Mouse (Mus musculus): ENCODE data around the gene Crebl2. TPM values are rescaled to one million over a fixed set of nuclear protein-coding genes. Genes with fewer than 3 reads are reported as not detected.

Gene Crebl2
- polyA plus RNA-seq, 1 experiment from 2014 or later, result 1.1 TPM

GRCm38 (mm10) chr6:134838111-134838510 is 8.2 kb downstream of the Crebl2 start:
- Histone ChIP-seq H3K27ac (replicated peaks; ENCODE audit: low read depth, low read length) (no peak overlapping the region), H3K4me2 (ENCODE audit: low read depth, low read length) (no peak overlapping the region), H3K4me3 (ENCODE audit: low read depth, low read length) (no peak overlapping the region), H3K9me3 (replicated peaks; ENCODE audit: control insufficient read depth, low read length) (no peaks in the 10 kb centered on the region), H3K9ac (replicated peaks; ENCODE audit: low read length) (no peak overlapping the region), H3K4me1 (ENCODE audit: control insufficient read depth, insufficient read depth, low read length) (no peaks in the 10 kb centered on the region), H3K27me3 (ENCODE audit: control insufficient read depth, insufficient read depth, low read length) (no peaks in the 10 kb centered on the region), H3K36me3 (replicated peaks; ENCODE audit: control insufficient read depth, insufficient read depth, low read depth, low read length) (no peaks in the 10 kb centered on the region)
- DNase-seq (ENCODE audit: low spot score) (no peak), ATAC-seq (replicated peaks; ENCODE audit: insufficient number of reproducible peaks, low FRiP score, low TSS enrichment, low read depth) (no peak)
- WGBS, result 85% methylated on average over 4 of the region's 4 CpGs

- no peak overlapping the region for H3K27ac ChIP-seq (replicated peaks; ENCODE audit: low read depth, low read length)
- WGBS, result 65% methylated on average over 2 of the region's 2 CpGs
- H3K36me3 ChIP-seq (replicated peaks; ENCODE audit: control insufficient read depth, insufficient read depth, low read depth, low read length), result no peaks in the 10 kb centered on the region
- H3K27me3 ChIP-seq (ENCODE audit: control insufficient read depth, insufficient read depth, low read length), result no peaks in the 10 kb centered on the region
- no peak overlapping the region for H3K4me3 ChIP-seq (ENCODE audit: low read depth, low read length)
- no peak for ATAC-seq (replicated peaks; ENCODE audit: insufficient number of reproducible peaks, low FRiP score, low TSS enrichment, low read depth)
- H3K9ac ChIP-seq (replicated peaks; ENCODE audit: low read length), result no peak overlapping the region
- no peaks in the 10 kb centered on the region for H3K4me1 ChIP-seq (ENCODE audit: control insufficient read depth, insufficient read depth, low read length)
- no peaks in the 10 kb centered on the region for H3K9me3 ChIP-seq (replicated peaks; ENCODE audit: control insufficient read depth, low read length)
- no peak for DNase-seq (ENCODE audit: low spot score)
- H3K4me2 ChIP-seq (ENCODE audit: low read depth, low read length), result no peak overlapping the region
Observed at GRCm38 (mm10) chr6:134840346-134840745, 10.4 kb downstream of the Crebl2 start.

- no peak overlapping the region for H3K9ac ChIP-seq (replicated peaks; ENCODE audit: low read length)
- H3K4me3 ChIP-seq (ENCODE audit: low read depth, low read length), result no peak overlapping the region
- H3K4me2 ChIP-seq (ENCODE audit: low read depth, low read length), result no peak overlapping the region
- ATAC-seq (replicated peaks; ENCODE audit: insufficient number of reproducible peaks, low FRiP score, low TSS enrichment, low read depth) (no peak), DNase-seq (ENCODE audit: low spot score) (no peak)
- no peaks in the 10 kb centered on the region for H3K27me3 ChIP-seq (ENCODE audit: control insufficient read depth, insufficient read depth, low read length)
- 75% methylated on average over 4 of the region's 4 CpGs for WGBS
- H3K9me3 ChIP-seq (replicated peaks; ENCODE audit: control insufficient read depth, low read length), result no peaks in the 10 kb centered on the region
- H3K4me1 ChIP-seq (ENCODE audit: control insufficient read depth, insufficient read depth, low read length), result no peaks in the 10 kb centered on the region
- H3K36me3 ChIP-seq (replicated peaks; ENCODE audit: control insufficient read depth, insufficient read depth, low read depth, low read length), result no peaks in the 10 kb centered on the region
- H3K27ac ChIP-seq (replicated peaks; ENCODE audit: low read depth, low read length), result no peak overlapping the region
Observed at GRCm38 (mm10) chr6:134845726-134846125, 15.8 kb downstream of the Crebl2 start.

- Histone ChIP-seq H3K9ac (replicated peaks; ENCODE audit: low read length) (no peak overlapping the region), H3K4me3 (ENCODE audit: low read depth, low read length) (no peak overlapping the region), H3K27me3 (ENCODE audit: control insufficient read depth, insufficient read depth, low read length) (no peaks in the 10 kb centered on the region), H3K36me3 (replicated peaks; ENCODE audit: control insufficient read depth, insufficient read depth, low read depth, low read length) (no peaks in the 10 kb centered on the region), H3K9me3 (replicated peaks; ENCODE audit: control insufficient read depth, low read length) (no peaks in the 10 kb centered on the region), H3K4me2 (ENCODE audit: low read depth, low read length) (no peak overlapping the region), H3K4me1 (ENCODE audit: control insufficient read depth, insufficient read depth, low read length) (no peaks in the 10 kb centered on the region), H3K27ac (replicated peaks; ENCODE audit: low read depth, low read length) (no peak overlapping the region)
- DNase-seq (ENCODE audit: low spot score), result no peak
- 76% methylated on average over 6 of the region's 6 CpGs for WGBS
- no peak for ATAC-seq (replicated peaks; ENCODE audit: insufficient number of reproducible peaks, low FRiP score, low TSS enrichment, low read depth)
Observed at GRCm38 (mm10) chr6:134846308-134846707, 16.4 kb downstream of the Crebl2 start.

- Histone ChIP-seq H3K9ac (replicated peaks; ENCODE audit: low read length) (no peak overlapping the region), H3K4me3 (ENCODE audit: low read depth, low read length) (no peak overlapping the region), H3K9me3 (replicated peaks; ENCODE audit: control insufficient read depth, low read length) (no peaks in the 10 kb centered on the region), H3K4me2 (ENCODE audit: low read depth, low read length) (no peak overlapping the region), H3K36me3 (replicated peaks; ENCODE audit: control insufficient read depth, insufficient read depth, low read depth, low read length) (no peaks in the 10 kb centered on the region), H3K27ac (replicated peaks; ENCODE audit: low read depth, low read length) (no peak overlapping the region), H3K27me3 (ENCODE audit: control insufficient read depth, insufficient read depth, low read length) (no peaks in the 10 kb centered on the region), H3K4me1 (ENCODE audit: control insufficient read depth, insufficient read depth, low read length) (no peaks in the 10 kb centered on the region)
- DNase-seq (ENCODE audit: low spot score), result no peak
- WGBS, result 88% methylated on average over 4 of the region's 4 CpGs
- no peak for ATAC-seq (replicated peaks; ENCODE audit: insufficient number of reproducible peaks, low FRiP score, low TSS enrichment, low read depth)
Observed at GRCm38 (mm10) chr6:134847550-134847949, 17.6 kb downstream of the Crebl2 start.

GRCm38 (mm10) chr6:134848197-134848890 is 18.4 kb downstream of the Crebl2 start:
- 79% methylated on average over 5 of the region's 5 CpGs for WGBS
- H3K27ac ChIP-seq (replicated peaks; ENCODE audit: low read depth, low read length), result no peak overlapping the region
- no peak overlapping the region for H3K4me3 ChIP-seq (ENCODE audit: low read depth, low read length)
- H3K4me2 ChIP-seq (ENCODE audit: low read depth, low read length), result no peak overlapping the region
- no peaks in the 10 kb centered on the region for H3K9me3 ChIP-seq (replicated peaks; ENCODE audit: control insufficient read depth, low read length)
- no peaks in the 10 kb centered on the region for H3K4me1 ChIP-seq (ENCODE audit: control insufficient read depth, insufficient read depth, low read length)
- ATAC-seq (replicated peaks; ENCODE audit: insufficient number of reproducible peaks, low FRiP score, low TSS enrichment, low read depth), result no peak
- DNase-seq (ENCODE audit: low spot score), result peak; percentile 60
- no peaks in the 10 kb centered on the region for H3K27me3 ChIP-seq (ENCODE audit: control insufficient read depth, insufficient read depth, low read length)
- H3K36me3 ChIP-seq (replicated peaks; ENCODE audit: control insufficient read depth, insufficient read depth, low read depth, low read length), result no peaks in the 10 kb centered on the region
- no peak overlapping the region for H3K9ac ChIP-seq (replicated peaks; ENCODE audit: low read length)

- H3K36me3 ChIP-seq (replicated peaks; ENCODE audit: control insufficient read depth, insufficient read depth, low read depth, low read length), result no peaks in the 10 kb centered on the region
- no peak overlapping the region for H3K4me2 ChIP-seq (ENCODE audit: low read depth, low read length)
- H3K4me1 ChIP-seq (ENCODE audit: control insufficient read depth, insufficient read depth, low read length), result no peaks in the 10 kb centered on the region
- DNase-seq (ENCODE audit: low spot score), result no peak
- no peak overlapping the region for H3K9ac ChIP-seq (replicated peaks; ENCODE audit: low read length)
- no peak for ATAC-seq (replicated peaks; ENCODE audit: insufficient number of reproducible peaks, low FRiP score, low TSS enrichment, low read depth)
- WGBS, result 81% methylated on average over 2 of the region's 2 CpGs
- H3K9me3 ChIP-seq (replicated peaks; ENCODE audit: control insufficient read depth, low read length), result no peaks in the 10 kb centered on the region
- H3K4me3 ChIP-seq (ENCODE audit: low read depth, low read length), result no peak overlapping the region
- no peak overlapping the region for H3K27ac ChIP-seq (replicated peaks; ENCODE audit: low read depth, low read length)
- no peaks in the 10 kb centered on the region for H3K27me3 ChIP-seq (ENCODE audit: control insufficient read depth, insufficient read depth, low read length)
Observed at GRCm38 (mm10) chr6:134849461-134849860, 19.5 kb downstream of the Crebl2 start.

GRCm38 (mm10) chr6:134849985-134850384 is 20.0 kb downstream of the Crebl2 start:
- Histone ChIP-seq H3K36me3 (replicated peaks; ENCODE audit: control insufficient read depth, insufficient read depth, low read depth, low read length) (no peaks in the 10 kb centered on the region), H3K9me3 (replicated peaks; ENCODE audit: control insufficient read depth, low read length) (no peaks in the 10 kb centered on the region), H3K4me1 (ENCODE audit: control insufficient read depth, insufficient read depth, low read length) (no peaks in the 10 kb centered on the region), H3K4me3 (ENCODE audit: low read depth, low read length) (no peak overlapping the region), H3K9ac (replicated peaks; ENCODE audit: low read length) (no peak overlapping the region), H3K4me2 (ENCODE audit: low read depth, low read length) (no peak overlapping the region), H3K27me3 (ENCODE audit: control insufficient read depth, insufficient read depth, low read length) (no peaks in the 10 kb centered on the region), H3K27ac (replicated peaks; ENCODE audit: low read depth, low read length) (no peak overlapping the region)
- DNase-seq (ENCODE audit: low spot score) (no peak), ATAC-seq (replicated peaks; ENCODE audit: insufficient number of reproducible peaks, low FRiP score, low TSS enrichment, low read depth) (no peak)
- 77% methylated on average over 3 of the region's 3 CpGs for WGBS

All from embryonic facial prominence, embryonic 11.5 days (tissue).